Mouse (Mus musculus): Measurements from ENCODE around the gene Scaf1. TPM values are rescaled to one million over a fixed set of nuclear protein-coding genes. Genes with fewer than 3 reads are reported as not detected.

Gene Scaf1
- polyA plus RNA-seq, 1 experiment from 2014 or later, result 49.6 TPM

DNA sequence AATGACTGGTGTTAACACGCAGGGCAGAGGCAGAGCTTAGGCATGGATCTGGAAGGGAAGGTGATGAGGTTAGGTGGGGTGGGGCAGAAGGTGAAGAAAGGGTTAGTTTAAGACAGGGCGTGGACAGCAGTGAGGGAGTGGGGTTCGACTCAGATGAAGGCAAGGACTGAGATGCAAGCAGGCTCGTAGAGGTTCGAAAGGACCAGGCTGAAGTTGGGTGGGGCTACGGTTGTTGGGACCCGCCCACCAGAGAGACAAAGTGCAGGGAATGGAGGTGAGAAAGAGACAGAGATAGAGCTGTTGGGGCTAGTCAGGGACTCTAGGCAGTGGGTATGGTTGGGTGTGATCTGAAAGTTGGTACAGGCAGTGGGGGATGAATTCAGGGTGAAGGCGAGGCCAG, 53.8 kb downstream of the Scaf1 start:
- Histone ChIP-seq H3K27ac (ENCODE audit: low read depth, low read length) (no peak overlapping the region), H3K36me3 (ENCODE audit: control insufficient read depth, insufficient read depth, low read length) (0 out of 2 replicates have a peak, but pooled peaks cover 6% of the 10 kb centered on the region), H3K9ac (ENCODE audit: low read depth, low read length) (no peak overlapping the region), H3K9me3 (ENCODE audit: control insufficient read depth, low read length) (no peaks in the 10 kb centered on the region), H3K4me2 (replicated peaks; ENCODE audit: low read depth, low read length) (no peak overlapping the region), H3K4me3 (ENCODE audit: low read depth, low read length) (no peak overlapping the region), H3K27me3 (ENCODE audit: control insufficient read depth, insufficient read depth, low read length) (no peaks in the 10 kb centered on the region), H3K4me1 (replicated peaks; ENCODE audit: control insufficient read depth, insufficient read depth, low read length) (no peaks in the 10 kb centered on the region)
- WGBS, result 78% methylated on average over 8 of the region's 8 CpGs
- ATAC-seq (ENCODE audit: low FRiP score) (no peak), DNase-seq (ENCODE audit: low spot score) (no peak)

DNA sequence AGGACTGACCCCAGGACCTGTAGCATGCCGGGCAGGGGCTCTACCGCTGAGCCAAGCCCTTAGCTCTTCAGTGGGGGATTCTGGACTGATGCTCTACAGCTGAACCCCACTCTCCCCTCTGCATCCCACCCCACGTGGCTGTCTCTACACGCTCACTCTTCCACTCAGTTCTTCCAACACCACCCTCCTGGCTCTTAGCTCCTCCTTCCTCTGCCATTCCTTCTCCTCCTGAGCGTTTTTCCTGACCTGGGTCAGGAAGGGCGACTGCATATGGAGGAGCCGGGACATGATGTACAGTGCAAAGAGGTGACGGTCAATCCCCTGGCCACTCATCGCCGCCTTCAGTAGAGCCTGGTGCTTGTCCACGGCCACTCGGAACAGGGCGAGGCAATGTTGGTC, 55.7 kb downstream of the Scaf1 start:
- H3K27me3 ChIP-seq (ENCODE audit: control insufficient read depth, insufficient read depth, low read length), result no peaks in the 10 kb centered on the region
- ATAC-seq (ENCODE audit: low FRiP score) (no peak), DNase-seq (ENCODE audit: low spot score) (no peak)
- no peak overlapping the region for H3K4me2 ChIP-seq (replicated peaks; ENCODE audit: low read depth, low read length)
- no peak overlapping the region for H3K27ac ChIP-seq (ENCODE audit: low read depth, low read length)
- H3K4me1 ChIP-seq (replicated peaks; ENCODE audit: control insufficient read depth, insufficient read depth, low read length), result no peaks in the 10 kb centered on the region
- no peak overlapping the region for H3K9ac ChIP-seq (ENCODE audit: low read depth, low read length)
- no peak overlapping the region for H3K4me3 ChIP-seq (ENCODE audit: low read depth, low read length)
- no peaks in the 10 kb centered on the region for H3K9me3 ChIP-seq (ENCODE audit: control insufficient read depth, low read length)
- WGBS, result 96% methylated on average over 13 of the region's 13 CpGs
- H3K36me3 ChIP-seq (ENCODE audit: control insufficient read depth, insufficient read depth, low read length), result 0 out of 2 replicates have a peak, but pooled peaks cover 6% of the 10 kb centered on the region

DNA sequence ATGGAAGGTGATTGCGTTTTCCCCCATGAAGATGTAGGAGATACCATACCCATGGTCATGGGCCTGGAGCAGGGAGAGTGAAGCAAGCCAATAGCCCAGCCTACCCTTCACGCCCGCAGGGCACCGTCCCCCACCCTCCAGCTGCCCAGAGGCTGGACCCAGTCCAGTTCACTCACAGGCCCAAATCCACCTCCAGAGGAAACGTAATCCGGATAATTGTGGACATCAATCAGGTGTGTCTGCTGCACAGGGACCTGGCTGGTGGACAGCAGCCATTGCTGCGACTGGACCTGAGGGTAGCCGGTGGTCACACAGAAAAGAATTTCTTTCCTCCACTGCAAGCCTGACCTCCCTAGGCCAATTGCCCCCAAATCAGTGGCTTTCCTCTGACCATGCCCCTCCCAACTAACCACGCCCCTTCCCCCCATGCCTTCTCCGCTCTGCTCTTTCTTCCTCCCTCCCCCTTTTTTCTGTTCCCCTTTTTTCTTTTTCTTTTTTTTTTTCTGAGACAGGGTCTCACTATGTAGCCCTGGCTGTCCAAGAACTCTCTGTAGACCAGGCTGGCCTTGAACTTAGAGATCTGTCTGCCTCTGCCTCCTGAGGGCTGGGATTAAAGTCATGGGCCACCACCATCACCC, 56.2 kb downstream of the Scaf1 start:
- 93% methylated on average over 10 of the region's 10 CpGs for WGBS
- Histone ChIP-seq H3K4me1 (replicated peaks; ENCODE audit: control insufficient read depth, insufficient read depth, low read length) (no peaks in the 10 kb centered on the region), H3K27me3 (ENCODE audit: control insufficient read depth, insufficient read depth, low read length) (no peaks in the 10 kb centered on the region), H3K27ac (ENCODE audit: low read depth, low read length) (no peak overlapping the region), H3K9ac (ENCODE audit: low read depth, low read length) (no peak overlapping the region), H3K36me3 (ENCODE audit: control insufficient read depth, insufficient read depth, low read length) (0 out of 2 replicates have a peak, but pooled peaks cover 2% of the 10 kb centered on the region), H3K9me3 (ENCODE audit: control insufficient read depth, low read length) (no peaks in the 10 kb centered on the region), H3K4me2 (replicated peaks; ENCODE audit: low read depth, low read length) (no peak overlapping the region), H3K4me3 (ENCODE audit: low read depth, low read length) (no peak overlapping the region)
- ATAC-seq (ENCODE audit: low FRiP score), result no peak
- DNase-seq (ENCODE audit: low spot score), result no peak

DNA sequence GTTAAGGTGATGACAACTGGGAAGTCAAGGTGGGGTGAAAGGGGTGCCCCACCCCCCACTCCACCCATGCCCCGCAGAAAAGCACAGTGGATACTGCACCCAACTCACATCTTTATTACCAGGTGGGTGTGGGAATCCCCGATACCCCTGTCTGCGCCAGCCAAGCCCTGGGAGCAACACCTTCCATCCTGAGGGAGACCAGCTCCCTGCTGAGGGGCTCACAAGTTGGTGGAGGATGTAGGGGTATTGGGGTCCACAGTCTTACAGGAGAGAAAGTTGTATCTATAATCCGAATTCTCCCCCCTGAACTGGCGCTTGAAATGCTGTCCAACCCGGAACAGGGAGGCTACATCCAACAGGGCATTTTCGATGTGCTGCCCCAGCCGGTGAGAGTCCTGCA, 56.9 kb downstream of the Scaf1 start:
- Histone ChIP-seq H3K9me3 (ENCODE audit: control insufficient read depth, low read length) (no peaks in the 10 kb centered on the region), H3K4me2 (replicated peaks; ENCODE audit: low read depth, low read length) (no peak overlapping the region), H3K27me3 (ENCODE audit: control insufficient read depth, insufficient read depth, low read length) (no peaks in the 10 kb centered on the region), H3K4me3 (ENCODE audit: low read depth, low read length) (no peak overlapping the region), H3K4me1 (replicated peaks; ENCODE audit: control insufficient read depth, insufficient read depth, low read length) (no peaks in the 10 kb centered on the region), H3K36me3 (ENCODE audit: control insufficient read depth, insufficient read depth, low read length) (no peaks in the 10 kb centered on the region), H3K9ac (ENCODE audit: low read depth, low read length) (no peak overlapping the region), H3K27ac (ENCODE audit: low read depth, low read length) (no peak overlapping the region)
- ATAC-seq (ENCODE audit: low FRiP score) (no peak), DNase-seq (ENCODE audit: low spot score) (no peak)
- 83% methylated on average over 8 of the region's 8 CpGs for WGBS

DNA sequence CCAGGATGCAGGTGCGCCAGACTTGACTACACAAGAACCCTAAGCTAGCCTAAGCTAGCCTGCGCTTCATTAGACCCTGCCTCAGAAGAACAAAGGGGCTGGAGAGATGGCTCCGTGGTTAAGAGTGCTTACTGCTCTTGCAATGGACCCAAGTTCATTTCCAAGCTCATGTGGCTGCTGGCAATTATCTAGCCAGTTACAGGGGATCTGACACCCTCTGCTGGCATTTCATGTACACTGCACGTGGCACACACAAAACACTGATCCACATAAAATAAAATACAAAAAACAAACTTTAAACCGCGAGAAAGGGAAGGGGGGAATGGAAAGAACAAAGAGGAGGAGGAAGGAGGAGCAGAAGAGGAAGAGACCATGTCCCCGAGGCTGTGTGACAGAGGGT, 58.0 kb downstream of the Scaf1 start:
- Histone ChIP-seq H3K9ac (ENCODE audit: low read depth, low read length) (no peak overlapping the region), H3K4me1 (replicated peaks; ENCODE audit: control insufficient read depth, insufficient read depth, low read length) (no peaks in the 10 kb centered on the region), H3K36me3 (ENCODE audit: control insufficient read depth, insufficient read depth, low read length) (no peaks in the 10 kb centered on the region), H3K4me3 (ENCODE audit: low read depth, low read length) (no peak overlapping the region), H3K27ac (ENCODE audit: low read depth, low read length) (no peak overlapping the region), H3K9me3 (ENCODE audit: control insufficient read depth, low read length) (no peaks in the 10 kb centered on the region), H3K27me3 (ENCODE audit: control insufficient read depth, insufficient read depth, low read length) (no peaks in the 10 kb centered on the region), H3K4me2 (replicated peaks; ENCODE audit: low read depth, low read length) (no peak overlapping the region)
- 63% methylated on average over 7 of the region's 7 CpGs for WGBS
- DNase-seq (ENCODE audit: low spot score) (peak; percentile 42), ATAC-seq (ENCODE audit: low FRiP score) (no peak)

DNA sequence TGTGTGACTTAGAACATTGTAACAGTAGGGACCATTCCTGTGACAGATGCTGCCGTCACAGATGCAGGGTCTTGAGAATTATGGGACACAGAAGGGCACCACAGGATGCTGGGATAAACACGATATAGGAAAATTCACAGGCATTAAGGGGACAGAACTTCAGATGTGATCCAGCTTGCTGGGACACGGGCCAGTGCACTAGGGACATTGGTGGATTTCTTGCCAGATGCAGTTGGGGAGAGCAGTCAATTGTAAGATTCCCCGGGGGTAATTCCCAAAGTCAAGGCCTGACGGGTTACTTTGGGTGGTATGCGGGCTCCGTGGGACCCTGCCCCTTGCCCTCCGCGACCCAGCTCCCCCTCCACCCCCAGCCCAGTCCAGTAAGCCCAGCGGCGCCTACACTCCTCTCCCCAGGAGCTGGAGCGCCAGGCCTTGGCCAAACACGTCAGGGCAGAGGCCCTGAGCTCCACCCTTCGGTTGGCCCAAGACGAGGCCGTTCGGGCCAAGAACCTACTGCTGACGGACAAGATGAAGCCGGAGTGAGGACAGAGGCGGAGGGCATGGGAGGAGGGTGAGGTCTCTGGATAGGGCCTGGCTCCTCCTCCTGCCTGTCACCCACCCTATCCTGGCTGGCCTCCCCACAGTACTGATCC, 58.9 kb downstream of the Scaf1 start:
- ATAC-seq (ENCODE audit: low FRiP score) (no peak), DNase-seq (ENCODE audit: low spot score) (no peak)
- WGBS, result 68% methylated on average over 20 of the region's 20 CpGs
- H3K9ac ChIP-seq (ENCODE audit: low read depth, low read length), result no peak overlapping the region
- no peak overlapping the region for H3K4me3 ChIP-seq (ENCODE audit: low read depth, low read length)
- H3K27me3 ChIP-seq (ENCODE audit: control insufficient read depth, insufficient read depth, low read length), result no peaks in the 10 kb centered on the region
- no peak overlapping the region for H3K27ac ChIP-seq (ENCODE audit: low read depth, low read length)
- no peaks in the 10 kb centered on the region for H3K4me1 ChIP-seq (replicated peaks; ENCODE audit: control insufficient read depth, insufficient read depth, low read length)
- no peaks in the 10 kb centered on the region for H3K9me3 ChIP-seq (ENCODE audit: control insufficient read depth, low read length)
- no peaks in the 10 kb centered on the region for H3K36me3 ChIP-seq (ENCODE audit: control insufficient read depth, insufficient read depth, low read length)
- no peak overlapping the region for H3K4me2 ChIP-seq (replicated peaks; ENCODE audit: low read depth, low read length)

DNA sequence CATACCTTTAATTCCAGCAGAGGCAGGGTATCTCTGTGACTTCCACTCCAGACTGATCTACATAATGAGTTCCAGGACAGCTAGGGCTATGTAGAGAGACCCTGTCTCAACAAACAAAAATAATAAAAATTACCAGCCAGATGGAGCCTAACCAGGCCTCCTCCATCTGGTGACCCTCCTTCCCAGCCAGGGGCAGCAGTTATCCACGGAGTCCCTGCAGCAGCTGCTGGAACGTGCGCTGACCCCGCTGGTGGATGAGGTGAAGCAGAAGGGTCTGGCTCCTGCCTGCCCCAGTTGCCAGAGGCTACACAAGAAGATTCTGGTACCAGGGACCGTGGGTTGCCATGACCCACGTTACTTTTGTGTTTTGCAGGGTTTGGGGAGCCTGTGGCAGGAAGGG, 59.9 kb downstream of the Scaf1 start:
- Histone ChIP-seq H3K27ac (ENCODE audit: low read depth, low read length) (no peak overlapping the region), H3K4me2 (replicated peaks; ENCODE audit: low read depth, low read length) (no peak overlapping the region), H3K9me3 (ENCODE audit: control insufficient read depth, low read length) (no peaks in the 10 kb centered on the region), H3K4me1 (replicated peaks; ENCODE audit: control insufficient read depth, insufficient read depth, low read length) (no peaks in the 10 kb centered on the region), H3K9ac (ENCODE audit: low read depth, low read length) (no peak overlapping the region), H3K27me3 (ENCODE audit: control insufficient read depth, insufficient read depth, low read length) (peaks cover 7% of the 10 kb centered on the region), H3K4me3 (ENCODE audit: low read depth, low read length) (no peak overlapping the region), H3K36me3 (ENCODE audit: control insufficient read depth, insufficient read depth, low read length) (no peaks in the 10 kb centered on the region)
- no peak for ATAC-seq (ENCODE audit: low FRiP score)
- DNase-seq (ENCODE audit: low spot score), result no peak
- WGBS, result 53% methylated on average over 6 of the region's 6 CpGs

DNA sequence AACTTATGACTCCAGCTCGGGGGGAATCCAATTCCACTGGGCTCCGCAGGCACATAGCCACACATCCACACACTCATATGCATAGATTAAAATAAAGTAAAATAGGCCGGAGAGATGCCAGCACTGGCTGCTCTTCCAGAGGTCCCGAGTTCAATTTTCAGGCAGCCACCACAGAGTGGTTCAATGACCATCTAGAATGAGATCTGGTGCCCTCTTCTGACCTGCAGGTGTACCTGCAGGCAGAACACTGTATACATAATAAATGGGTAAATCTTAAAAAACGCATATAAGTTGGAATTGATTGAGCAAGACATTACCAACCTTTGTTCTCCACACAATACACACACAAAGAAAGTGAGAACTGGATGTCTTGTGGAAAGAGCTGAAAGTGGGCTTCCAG, 60.5 kb downstream of the Scaf1 start:
- DNase-seq (ENCODE audit: low spot score), result peak; percentile 41
- Histone ChIP-seq H3K9ac (ENCODE audit: low read depth, low read length) (no peak overlapping the region), H3K4me2 (replicated peaks; ENCODE audit: low read depth, low read length) (no peak overlapping the region), H3K9me3 (ENCODE audit: control insufficient read depth, low read length) (no peaks in the 10 kb centered on the region), H3K4me3 (ENCODE audit: low read depth, low read length) (no peak overlapping the region), H3K36me3 (ENCODE audit: control insufficient read depth, insufficient read depth, low read length) (no peaks in the 10 kb centered on the region), H3K27ac (ENCODE audit: low read depth, low read length) (no peak overlapping the region), H3K27me3 (ENCODE audit: control insufficient read depth, insufficient read depth, low read length) (peaks cover 13% of the 10 kb centered on the region), H3K4me1 (replicated peaks; ENCODE audit: control insufficient read depth, insufficient read depth, low read length) (no peaks in the 10 kb centered on the region)
- no peak for ATAC-seq (ENCODE audit: low FRiP score)
- 52% methylated on average over 5 of the region's 5 CpGs for WGBS

Measured in hindbrain, embryonic 11.5 days (tissue).